Mouse (Mus musculus) MEL (cell line): ENCODE results near the gene Asic5. TPM values are rescaled to one million over a fixed set of nuclear protein-coding genes. Genes with fewer than 3 reads are reported as not detected.

Source experiments
- DNase-seq: peaks from one replicate; pipeline ENCODE4 v3.0.0; 2011; ENCODE audit warnings: low read depth, low spot score
- H3K27ac ChIP-seq: 2 replicates; pipeline ENCODE4 v1.5.1; 2012; ENCODE audit warnings: low read depth, mild to moderate bottlenecking, control low read depth, low read length, moderate library complexity; ENCODE audit not compliant: control insufficient read depth
- H3K27me3 ChIP-seq, 2 experiments: fragments of 150-350 bp in 1 of 2; sonication (generic) in 1 of 2; 2 replicates each; pipeline ENCODE4 v1.6.1; 2012; ENCODE audit warnings: low read length in 2 of 2, mild to moderate bottlenecking in 2 of 2, improper control_type of control experiment in 1 of 2, moderate library complexity in 1 of 2; ENCODE audit not compliant: insufficient read depth in 2 of 2, control insufficient read depth in 1 of 2
- H3K36me3 ChIP-seq, 2 experiments: 2 replicates each; pipeline ENCODE4 v1.6.1; 2012 to 2014; ENCODE audit warnings: low read length in 2 of 2, improper control_type of control experiment in 1 of 2, inconsistent platforms in 1 of 2, mild to moderate bottlenecking in 1 of 2; ENCODE audit not compliant: insufficient read depth in 2 of 2, control insufficient read depth in 1 of 2
- H3K4me1 ChIP-seq, 2 experiments: fragments of 150-350 bp in 1 of 2; sonication (generic) in 1 of 2; 2 replicates each; pipeline ENCODE4 v1.6.1; 2012; ENCODE audit warnings: low read length in 2 of 2, improper control_type of control experiment in 1 of 2, mild to moderate bottlenecking in 1 of 2; ENCODE audit not compliant: insufficient read depth in 2 of 2, control insufficient read depth in 1 of 2
- H3K4me3 ChIP-seq, 2 experiments: fragments of 150-350 bp in 1 of 2; sonication (generic) in 1 of 2; 2 replicates each; pipeline ENCODE4 v1.5.1; 2012; ENCODE audit warnings: low read depth in 2 of 2, low read length in 2 of 2, mild to moderate bottlenecking in 2 of 2, moderate library complexity in 2 of 2, control low read depth in 1 of 2, improper control_type of control experiment in 1 of 2; ENCODE audit not compliant: control insufficient read depth in 1 of 2, insufficient read depth in 1 of 2
- H3K79me2 ChIP-seq: 2 replicates; pipeline ENCODE4 v1.6.1; 2012; ENCODE audit warnings: mild to moderate bottlenecking, low read length, moderate library complexity; ENCODE audit not compliant: control insufficient read depth, poor library complexity, insufficient read depth
- H3K9ac ChIP-seq: 2 replicates; pipeline ENCODE4 v1.6.1; 2012; ENCODE audit warnings: low read depth, mild to moderate bottlenecking, control low read depth, low read length, moderate library complexity; ENCODE audit not compliant: control insufficient read depth, poor library complexity, severe bottlenecking
- H3K9me3 ChIP-seq: fragments of 150-350 bp; sonication (generic); replicated peaks from 2 replicates; pipeline ENCODE4 v1.6.1; 2012; ENCODE audit warnings: mild to moderate bottlenecking, low read length, improper control_type of control experiment, moderate library complexity; ENCODE audit not compliant: insufficient read depth
- BHLHE40 ChIP-seq: IDR thresholded peaks from 2 replicates; pipeline ENCODE4 v1.6.1; 2012; ENCODE audit warnings: low read depth, mild to moderate bottlenecking, inconsistent platforms, low read length, improper control_type of control experiment, borderline replicate concordance
- ELF1 ChIP-seq: IDR thresholded peaks from 2 replicates; pipeline ENCODE4 v1.6.1; 2014; ENCODE audit warnings: low read depth, mild to moderate bottlenecking, inconsistent platforms, low read length, improper control_type of control experiment, moderate library complexity
- EP300 ChIP-seq, 2 experiments: IDR thresholded peaks; 2 replicates each; pipeline ENCODE4 v1.6.1; 2011; ENCODE audit warnings: improper control_type of control experiment in 2 of 2, low read length in 2 of 2, low read depth in 1 of 2, mild to moderate bottlenecking in 1 of 2
- ETS1 ChIP-seq: IDR thresholded peaks from 2 replicates; pipeline ENCODE4 v1.6.1; 2012; ENCODE audit warnings: low read depth, mild to moderate bottlenecking, inconsistent platforms, low read length, improper control_type of control experiment, moderate library complexity
- HCFC1 ChIP-seq: IDR thresholded peaks from 2 replicates; pipeline ENCODE4 v1.6.1; 2012; ENCODE audit warnings: low read depth, mild to moderate bottlenecking, inconsistent platforms, low read length, improper control_type of control experiment, moderate library complexity
- JUND ChIP-seq: IDR thresholded peaks from 2 replicates; pipeline ENCODE4 v1.6.1; 2011; ENCODE audit warnings: low read depth, mild to moderate bottlenecking, improper control_type of control experiment, low read length
- KAT2A ChIP-seq: conservative IDR thresholded peaks from 2 replicates; pipeline ENCODE4 v1.6.1; 2012; ENCODE audit warnings: low read depth, low read length, improper control_type of control experiment, inconsistent platforms
- MAFK ChIP-seq: IDR thresholded peaks from 2 replicates; pipeline ENCODE4 v1.6.1; 2011; ENCODE audit warnings: low read depth, mild to moderate bottlenecking, low read length, improper control_type of control experiment, borderline replicate concordance
- MAZ ChIP-seq: IDR thresholded peaks from 2 replicates; pipeline ENCODE4 v1.6.1; 2012; ENCODE audit warnings: low read depth, mild to moderate bottlenecking, inconsistent platforms, low read length, improper control_type of control experiment
- MXI1 ChIP-seq: IDR thresholded peaks from 2 replicates; pipeline ENCODE4 v1.6.1; 2011; ENCODE audit warnings: mild to moderate bottlenecking, low read depth, low read length, improper control_type of control experiment
- NRF1 ChIP-seq: IDR thresholded peaks from 2 replicates; pipeline ENCODE4 v1.6.1; 2014; ENCODE audit warnings: low read depth, mild to moderate bottlenecking, inconsistent platforms, low read length, improper control_type of control experiment, moderate library complexity; ENCODE audit not compliant: poor library complexity, insufficient read depth, severe bottlenecking
- POLR2A ChIP-seq, 2 experiments: IDR thresholded peaks; 2 replicates each; pipeline ENCODE4 v1.6.1; 2011 to 2012; ENCODE audit warnings: low read length in 2 of 2, mild to moderate bottlenecking in 2 of 2, control low read depth in 1 of 2, improper control_type of control experiment in 1 of 2, low read depth in 1 of 2, moderate library complexity in 1 of 2; ENCODE audit not compliant: control insufficient read depth in 1 of 2, insufficient read depth in 1 of 2, poor library complexity in 1 of 2
- POLR2AphosphoS2 ChIP-seq: IDR thresholded peaks from 2 replicates; pipeline ENCODE4 v1.6.1; 2011; ENCODE audit warnings: low read length, improper control_type of control experiment
- SIN3A ChIP-seq: IDR thresholded peaks from 2 replicates; pipeline ENCODE4 v1.6.1; 2012; ENCODE audit warnings: low read length, improper control_type of control experiment, inconsistent platforms
- TAL1 ChIP-seq: IDR thresholded peaks from 2 replicates; pipeline ENCODE4 v1.6.1; 2012; ENCODE audit warnings: mild to moderate bottlenecking, inconsistent platforms, low read length, moderate library complexity, mixed read lengths
- TCF12 ChIP-seq: IDR thresholded peaks from 2 replicates; pipeline ENCODE4 v1.6.1; 2014; ENCODE audit warnings: low read depth, mild to moderate bottlenecking, inconsistent platforms, low read length, improper control_type of control experiment, moderate library complexity
- ZC3H11A ChIP-seq: IDR thresholded peaks from 2 replicates; pipeline ENCODE4 v1.6.1; 2012; ENCODE audit warnings: low read depth, mild to moderate bottlenecking, inconsistent platforms, low read length, improper control_type of control experiment
- ZMIZ1 ChIP-seq: IDR thresholded peaks from 2 replicates; pipeline ENCODE4 v1.6.1; 2012; ENCODE audit warnings: low read depth, mild to moderate bottlenecking, inconsistent platforms, low read length, improper control_type of control experiment, moderate library complexity
- polyA plus RNA-seq, 2 experiments: library from polyadenylated mRNA; stranded (reverse) in 1 of 2; unstranded in 1 of 2; fragments of >175 nt in 1 of 2; fragments of >200 nt in 1 of 2; gene quantifications; 2 replicates each; pipeline versions ENCODE4 v1.2.1 to v1.2.4; 2012; ENCODE audit warnings: low replicate concordance in 2 of 2, low read depth in 1 of 2; ENCODE audit not compliant: insufficient read length in 2 of 2, insufficient read depth in 1 of 2, missing spikeins in 1 of 2
- total RNA-seq: library from RNA; depleted of rRNA; stranded (reverse); fragments of 300-350 nt; gene quantifications from 2 replicates; pipeline ENCODE4 v1.2.3, GENCODE M21; 2012

The Asic5 gene
- total and polyA plus RNA-seq, 3 experiments, result not detected

- DNase-seq, result peak; percentile 6
- Histone ChIP-seq H3K4me1 (no peaks in the 10 kb centered on the region), H3K27me3 (no peaks in the 10 kb centered on the region), H3K79me2 (no peaks in the 10 kb centered on the region), H3K4me3 (no peak overlapping the region), H3K9ac (no peak overlapping the region), H3K27ac (no peak overlapping the region), H3K36me3 (no peaks in the 10 kb centered on the region), H3K9me3 (no peaks in the 10 kb centered on the region)
- TF ChIP-seq MAFK (no peak), MXI1 (no peak), NRF1 (no peak), TCF12 (no peak), BHLHE40 (no peak), ZMIZ1 (no peak), ELF1 (no peak), TAL1 (no peak), ZC3H11A (no peak), KAT2A (no peak), POLR2AphosphoS2 (no peak), SIN3A (no peak), EP300 (IDR thresholded peaks at IDR 0.05; ENCODE audit: low read depth in 1 of 2, low read length in 2 of 2) (no peak)
Measured at GRCm38 (mm10) chr3:82030008-82030748, 48.1 kb downstream of the Asic5 start.

- Histone ChIP-seq H3K36me3 (no peaks in the 10 kb centered on the region), H3K27me3 (no peaks in the 10 kb centered on the region; a peak in 1 of 4 replicates), H3K9me3 (no peaks in the 10 kb centered on the region), H3K4me3 (no peak overlapping the region), H3K79me2 (no peaks in the 10 kb centered on the region), H3K27ac (no peak overlapping the region), H3K9ac (no peak overlapping the region), H3K4me1 (no peaks in the 10 kb centered on the region)
- DNase-seq, result no peak
- TF ChIP-seq MXI1 (no peak), POLR2AphosphoS2 (no peak), ETS1 (no peak), EP300 (IDR thresholded peaks at IDR 0.05; ENCODE audit: low read depth in 1 of 2, low read length in 2 of 2) (no peak), POLR2A (IDR thresholded peaks at IDR 0.05; ENCODE audit: control insufficient read depth in 1 of 2, insufficient read depth in 1 of 2, low read depth in 1 of 2, low read length in 2 of 2, poor library complexity in 1 of 2) (no peak), MAZ (no peak), ZMIZ1 (no peak), JUND (no peak), HCFC1 (no peak)
Measured at GRCm38 (mm10) chr3:82036262-82037044, 54.4 kb downstream of the Asic5 start.
